Mouse (Mus musculus): Measurements from ENCODE around the gene Ptgds.

DNA sequence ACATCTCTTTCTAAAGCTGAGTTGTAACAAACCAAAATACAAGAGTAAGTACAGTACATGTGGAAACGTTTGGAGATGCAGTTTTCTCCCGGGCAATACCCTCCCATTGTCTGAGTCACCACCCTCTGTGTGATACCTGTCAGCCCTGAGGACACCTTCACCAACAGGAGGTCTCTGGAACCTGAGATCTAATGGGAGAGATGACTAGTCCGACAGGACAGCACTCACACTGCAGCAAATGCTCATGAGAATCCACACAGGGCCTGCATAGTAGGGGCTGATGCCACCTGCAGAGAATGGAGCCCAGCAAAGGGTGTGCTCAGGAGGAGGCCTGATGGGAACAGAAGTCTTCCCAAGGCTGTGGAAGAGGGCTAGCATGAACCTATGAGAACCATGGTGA, 8.4 kb downstream of the Ptgds start:
- TF ChIP-seq CTCF (IDR thresholded peaks at IDR 0.05) (no peak), EP300 (IDR thresholded peaks at IDR 0.05; ENCODE audit: insufficient read depth, low read depth, low read length) (no peak), POLR2A (IDR thresholded peaks at IDR 0.05; ENCODE audit: insufficient read depth, low read depth, low read length) (no peak)
